Mouse (Mus musculus) lung, embryonic 14.5 days (tissue): Measurements from ENCODE around the gene Sstr2. TPM values are rescaled to one million over a fixed set of nuclear protein-coding genes. Genes with fewer than 3 reads are reported as not detected.

Source experiments
- ATAC-seq: fragments of 200-750 bp; cut with Nextera tagmentation; 2 replicates; pipeline ENCODE4 v1.8.0; 2017; ENCODE audit warnings: mild to moderate bottlenecking, moderate TSS enrichment, moderate library complexity; ENCODE audit not compliant: insufficient read depth
- DNase-seq: peaks from one replicate; pipeline ENCODE4 v3.0.0-alpha.2; 2015
- H3K27ac ChIP-seq: fragments of 300-500 bp; sonication (generic); 2 replicates; pipeline ENCODE4 v1.5.1; 2014; ENCODE audit warnings: low read depth, mild to moderate bottlenecking, moderate library complexity
- H3K27me3 ChIP-seq: fragments of 300-500 bp; sonication (generic); 2 replicates; pipeline ENCODE4 v1.6.1; 2014; ENCODE audit warnings: low read length, control low read depth; ENCODE audit not compliant: insufficient read depth
- H3K36me3 ChIP-seq: fragments of 300-500 bp; sonication (generic); 2 replicates; pipeline ENCODE4 v1.6.1; 2014; ENCODE audit warnings: control low read depth; ENCODE audit not compliant: insufficient read depth
- H3K4me1 ChIP-seq: fragments of 300-500 bp; sonication (generic); 2 replicates; pipeline ENCODE4 v1.6.1; 2014; ENCODE audit warnings: antibody characterized with exemption, control low read depth; ENCODE audit not compliant: insufficient read depth
- H3K4me2 ChIP-seq: fragments of 300-500 bp; sonication (generic); 2 replicates; pipeline ENCODE4 v1.6.1; 2014; ENCODE audit warnings: mild to moderate bottlenecking
- H3K4me3 ChIP-seq: fragments of 300-500 bp; sonication (generic); 2 replicates; pipeline ENCODE4 v1.5.1; 2014; ENCODE audit warnings: low read depth, low read length
- H3K9ac ChIP-seq: fragments of 300-500 bp; sonication (generic); 2 replicates; pipeline ENCODE4 v1.6.1; 2014
- H3K9me3 ChIP-seq: fragments of 300-500 bp; sonication (generic); 2 replicates; pipeline ENCODE4 v1.6.1; 2016; ENCODE audit warnings: low read depth, low read length, control low read depth
- CTCF ChIP-seq: IDR thresholded peaks from 2 replicates; pipeline ENCODE4 v1.5.1; 2016; ENCODE audit warnings: antibody characterized with exemption, low read depth
- WGBS: fragments of 180-500 bp; shearing (Covaris S2); extraction: QIAGEN DNeasy Blood & Tissue Kit; methylation state at CpG from one replicate; pipeline ENCODE4 v1.1.7; 2014; 5-methylcytosine and 5-hydroxymethylcytosine counted together
- polyA plus RNA-seq: library from polyadenylated mRNA; unstranded; fragments of >200 nt; fragmentation: Nextera tagmentation; extraction: Ambion mirVana; gene quantifications from 2 replicates; pipeline ENCODE4 v1.2.1, GENCODE M21; 2014

The Sstr2 gene
- polyA plus RNA-seq, 1 experiment from 2014 or later, result 1.4 TPM

GRCm38 (mm10) chr11:113633398-113633797 lies 14.3 kb downstream of the Sstr2 start:
- Histone ChIP-seq H3K9ac (no peak overlapping the region), H3K27ac (no peak overlapping the region), H3K4me1 (0 out of 2 replicates have a peak, but pooled peaks cover 3% of the 10 kb centered on the region), H3K4me3 (no peak overlapping the region), H3K36me3 (no peaks in the 10 kb centered on the region), H3K27me3 (no peaks in the 10 kb centered on the region), H3K9me3 (no peaks in the 10 kb centered on the region), H3K4me2 (no peak overlapping the region)
- no peak for TF ChIP-seq CTCF
- no peak for DNase-seq
- WGBS, result 88% methylated on average over 5 of the region's 5 CpGs
- ATAC-seq, result no peak

DNA sequence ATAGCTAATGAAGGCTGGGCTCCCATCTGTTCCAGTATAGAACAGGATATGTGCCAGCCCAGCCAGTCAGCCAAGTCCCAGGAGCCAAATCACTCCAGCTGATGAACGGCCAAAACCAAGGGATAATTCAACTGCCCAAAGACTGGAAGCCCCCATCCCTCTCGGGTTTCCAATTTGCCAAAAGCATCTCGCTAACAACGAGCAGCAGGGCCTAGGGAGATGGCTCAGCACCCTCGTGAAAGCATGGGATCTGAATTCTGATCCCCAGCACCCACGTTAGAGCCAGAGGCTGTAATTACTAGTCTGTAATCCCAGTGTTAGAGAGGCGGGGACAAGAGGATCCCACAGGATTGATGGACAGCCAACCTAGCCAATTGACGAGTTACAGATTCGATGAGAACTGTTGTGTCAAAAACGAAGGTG lies 15.6 kb downstream of the Sstr2 start:
- WGBS, result 76% methylated on average over 10 of the region's 10 CpGs
- H3K4me1 ChIP-seq, result 0 out of 2 replicates have a peak, but pooled peaks cover 3% of the 10 kb centered on the region
- no peaks in the 10 kb centered on the region for H3K27me3 ChIP-seq
- H3K36me3 ChIP-seq, result no peaks in the 10 kb centered on the region
- no peaks in the 10 kb centered on the region for H3K9me3 ChIP-seq
- TF ChIP-seq CTCF, result no peak
- ATAC-seq (no peak), DNase-seq (no peak)
- no peak overlapping the region for H3K4me3 ChIP-seq
- H3K27ac ChIP-seq, result no peak overlapping the region
- H3K9ac ChIP-seq, result no peak overlapping the region
- H3K4me2 ChIP-seq, result no peak overlapping the region

- ATAC-seq (no peak), DNase-seq (no peak)
- H3K27ac ChIP-seq, result no peak overlapping the region
- no peak for TF ChIP-seq CTCF
- no peak overlapping the region for H3K9ac ChIP-seq
- H3K4me1 ChIP-seq, result no peaks in the 10 kb centered on the region
- H3K4me2 ChIP-seq, result no peak overlapping the region
- no peaks in the 10 kb centered on the region for H3K9me3 ChIP-seq
- no peak overlapping the region for H3K4me3 ChIP-seq
- 90% methylated on average over 12 of the region's 12 CpGs for WGBS
- no peaks in the 10 kb centered on the region for H3K27me3 ChIP-seq
- H3K36me3 ChIP-seq, result no peaks in the 10 kb centered on the region
These were observed 19.5 kb downstream of the Sstr2 start for GRCm38 (mm10) chr11:113638680-113639079.

- ATAC-seq (no peak), DNase-seq (no peak)
- Histone ChIP-seq H3K27ac (no peak overlapping the region), H3K9ac (no peak overlapping the region), H3K4me3 (no peak overlapping the region), H3K9me3 (no peaks in the 10 kb centered on the region), H3K4me1 (peaks cover 8% of the 10 kb centered on the region), H3K4me2 (no peak overlapping the region), H3K36me3 (no peaks in the 10 kb centered on the region), H3K27me3 (0 out of 2 replicates have a peak, but pooled peaks cover 4% of the 10 kb centered on the region)
- 87% methylated on average over 3 of the region's 3 CpGs for WGBS
- no peak for TF ChIP-seq CTCF
These were observed 26.0 kb downstream of the Sstr2 start for GRCm38 (mm10) chr11:113645181-113645580.

GRCm38 (mm10) chr11:113648152-113648551 lies 29.0 kb downstream of the Sstr2 start:
- Histone ChIP-seq H3K4me3 (0 out of 2 replicates have a peak overlapping the region, but pooled peaks have one; percentile 1), H3K9me3 (no peaks in the 10 kb centered on the region), H3K27me3 (0 out of 2 replicates have a peak, but pooled peaks cover 4% of the 10 kb centered on the region), H3K4me2 (peak overlapping the region; percentile 26), H3K36me3 (peaks cover 18% of the 10 kb centered on the region), H3K9ac (no peak overlapping the region), H3K27ac (no peak overlapping the region), H3K4me1 (peaks cover 11% of the 10 kb centered on the region)
- peak; percentile 92 for DNase-seq
- WGBS, result 4% methylated on average over 15 of the region's 15 CpGs
- ATAC-seq, result 0 out of 2 replicates have a peak, but pooled peaks have one; percentile 12
- TF ChIP-seq CTCF, result peak; percentile 97

DNA sequence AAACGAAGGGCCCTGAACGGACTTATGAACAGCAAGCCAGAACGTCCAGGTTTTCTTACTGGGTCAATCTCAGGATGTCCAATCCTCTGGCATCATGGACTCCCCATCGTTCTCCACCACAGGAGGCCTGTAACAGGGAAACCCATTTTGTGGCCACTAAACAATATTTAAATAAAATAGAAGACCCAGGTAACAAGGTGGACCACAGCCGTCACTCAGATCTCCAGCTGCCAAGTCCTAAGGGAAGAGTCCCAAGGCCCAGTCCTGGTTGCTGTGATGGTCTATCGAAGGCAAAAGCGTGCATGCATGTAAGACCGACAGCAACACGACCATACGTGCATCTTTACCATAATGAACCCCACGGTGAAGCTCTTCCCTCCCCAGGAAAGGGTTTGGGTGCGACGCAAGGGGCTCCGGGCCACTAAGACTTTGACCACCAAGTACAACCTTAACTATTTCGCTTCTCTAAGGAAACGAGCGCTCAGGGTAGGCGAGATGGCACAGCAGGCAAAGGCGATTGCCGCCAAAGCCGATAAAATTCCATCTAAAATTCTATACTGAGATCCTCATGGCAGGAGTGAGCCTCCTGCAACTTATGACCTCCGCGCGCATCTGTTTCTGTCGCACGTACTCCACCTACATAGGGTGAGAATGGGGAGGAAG lies 29.7 kb downstream of the Sstr2 start, which contains the start of gene Cog1:
Gene Cog1, plus strand, starts transcription at position 480 of the 663 bp plus-strand sequence.
- 38% methylated on average over 26 of the region's 26 CpGs for WGBS
- peaks cover 11% of the 10 kb centered on the region for H3K4me1 ChIP-seq
- H3K4me2 ChIP-seq, result peak within 1 kb of the TSS; percentile 85
- ATAC-seq (0 out of 2 replicates have a peak, but pooled peaks have one; percentile 4), DNase-seq (no peak)
- no peaks in the 10 kb centered on the region for H3K9me3 ChIP-seq
- TF ChIP-seq CTCF, result no peak
- H3K36me3 ChIP-seq, result peaks cover 24% of the 10 kb centered on the region
- H3K27ac ChIP-seq, result peak within 1 kb of the TSS; percentile 83
- H3K9ac ChIP-seq, result peak within 1 kb of the TSS; percentile 96
- H3K27me3 ChIP-seq, result 0 out of 2 replicates have a peak, but pooled peaks cover 4% of the 10 kb centered on the region
- peak within 1 kb of the TSS; percentile 95 for H3K4me3 ChIP-seq
